Mouse (Mus musculus) lung, embryonic 14.5 days (tissue): ENCODE results near the gene Eng. TPM values are rescaled to one million over a fixed set of nuclear protein-coding genes. Genes with fewer than 3 reads are reported as not detected.

ENCODE experiments used
- ATAC-seq: fragments of 200-750 bp; cut with Nextera tagmentation; 2 replicates; pipeline ENCODE4 v1.8.0; 2017; ENCODE audit warnings: mild to moderate bottlenecking, moderate TSS enrichment, moderate library complexity; ENCODE audit not compliant: insufficient read depth
- DNase-seq: peaks from one replicate; pipeline ENCODE4 v3.0.0-alpha.2; 2015
- H3K27ac ChIP-seq: fragments of 300-500 bp; sonication (generic); 2 replicates; pipeline ENCODE4 v1.5.1; 2014; ENCODE audit warnings: low read depth, mild to moderate bottlenecking, moderate library complexity
- H3K27me3 ChIP-seq: fragments of 300-500 bp; sonication (generic); 2 replicates; pipeline ENCODE4 v1.6.1; 2014; ENCODE audit warnings: low read length, control low read depth; ENCODE audit not compliant: insufficient read depth
- H3K36me3 ChIP-seq: fragments of 300-500 bp; sonication (generic); 2 replicates; pipeline ENCODE4 v1.6.1; 2014; ENCODE audit warnings: control low read depth; ENCODE audit not compliant: insufficient read depth
- H3K4me1 ChIP-seq: fragments of 300-500 bp; sonication (generic); 2 replicates; pipeline ENCODE4 v1.6.1; 2014; ENCODE audit warnings: antibody characterized with exemption, control low read depth; ENCODE audit not compliant: insufficient read depth
- H3K4me2 ChIP-seq: fragments of 300-500 bp; sonication (generic); 2 replicates; pipeline ENCODE4 v1.6.1; 2014; ENCODE audit warnings: mild to moderate bottlenecking
- H3K4me3 ChIP-seq: fragments of 300-500 bp; sonication (generic); 2 replicates; pipeline ENCODE4 v1.5.1; 2014; ENCODE audit warnings: low read depth, low read length
- H3K9ac ChIP-seq: fragments of 300-500 bp; sonication (generic); 2 replicates; pipeline ENCODE4 v1.6.1; 2014
- H3K9me3 ChIP-seq: fragments of 300-500 bp; sonication (generic); 2 replicates; pipeline ENCODE4 v1.6.1; 2016; ENCODE audit warnings: low read depth, low read length, control low read depth
- CTCF ChIP-seq: IDR thresholded peaks from 2 replicates; pipeline ENCODE4 v1.5.1; 2016; ENCODE audit warnings: antibody characterized with exemption, low read depth
- WGBS: fragments of 180-500 bp; shearing (Covaris S2); extraction: QIAGEN DNeasy Blood & Tissue Kit; methylation state at CpG from one replicate; pipeline ENCODE4 v1.1.7; 2014; 5-methylcytosine and 5-hydroxymethylcytosine counted together
- polyA plus RNA-seq: library from polyadenylated mRNA; unstranded; fragments of >200 nt; fragmentation: Nextera tagmentation; extraction: Ambion mirVana; gene quantifications from 2 replicates; pipeline ENCODE4 v1.2.1, GENCODE M21; 2014

Gene Eng
- polyA plus RNA-seq, 1 experiment from 2014 or later, result 98.5 TPM

DNA sequence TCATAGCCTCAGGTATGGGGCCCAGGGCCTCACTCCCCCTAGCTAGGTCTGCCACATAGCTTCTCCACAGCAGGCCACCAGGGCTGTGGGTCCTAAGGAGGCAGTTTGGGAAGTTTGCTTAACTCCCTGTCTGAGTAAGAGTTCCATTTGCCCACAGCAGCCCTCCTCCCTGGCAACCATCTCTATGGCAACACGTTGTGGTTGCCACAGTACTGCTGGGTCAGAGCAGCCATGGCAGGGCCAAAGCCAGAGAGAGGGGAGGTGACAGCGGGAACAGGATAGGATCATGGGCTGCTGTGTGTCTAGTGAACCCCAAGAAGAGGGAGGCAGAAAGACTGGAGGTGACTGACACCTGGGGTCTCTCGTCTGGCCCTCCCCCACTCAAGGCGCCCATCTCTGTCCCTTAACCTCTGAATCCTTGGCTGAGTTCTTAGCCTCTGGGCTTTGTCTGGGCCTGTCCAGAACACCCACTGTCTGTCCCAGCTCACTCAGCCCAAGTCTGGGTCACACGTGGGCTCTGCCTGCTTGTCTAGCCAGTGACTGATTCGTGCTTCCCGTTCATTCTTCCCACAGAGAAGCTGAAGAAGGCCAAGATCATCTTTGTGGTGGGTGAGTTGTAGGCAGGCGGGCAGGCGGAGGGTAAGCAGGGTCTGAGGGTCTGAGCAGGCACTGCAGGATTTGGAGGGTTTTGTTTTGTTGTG, 17.0 kb upstream of the Eng start:
- peaks cover 13% of the 10 kb centered on the region; the same call in 1 of the 2 replicates for H3K4me1 ChIP-seq
- peak; percentile 21; the same call in 1 of the 2 replicates for TF ChIP-seq CTCF
- no peak overlapping the region for H3K27ac ChIP-seq
- peak overlapping the region; percentile 13; the same call in 1 of the 2 replicates for H3K4me2 ChIP-seq
- H3K36me3 ChIP-seq, result no peaks in the 10 kb centered on the region
- no peaks in the 10 kb centered on the region for H3K27me3 ChIP-seq
- no peaks in the 10 kb centered on the region for H3K9me3 ChIP-seq
- 41% methylated on average over 9 of the region's 9 CpGs for WGBS
- ATAC-seq, result peak; percentile 35
- no peak overlapping the region for H3K9ac ChIP-seq
- DNase-seq, result peak; percentile 87
- H3K4me3 ChIP-seq, result no peak overlapping the region

DNA sequence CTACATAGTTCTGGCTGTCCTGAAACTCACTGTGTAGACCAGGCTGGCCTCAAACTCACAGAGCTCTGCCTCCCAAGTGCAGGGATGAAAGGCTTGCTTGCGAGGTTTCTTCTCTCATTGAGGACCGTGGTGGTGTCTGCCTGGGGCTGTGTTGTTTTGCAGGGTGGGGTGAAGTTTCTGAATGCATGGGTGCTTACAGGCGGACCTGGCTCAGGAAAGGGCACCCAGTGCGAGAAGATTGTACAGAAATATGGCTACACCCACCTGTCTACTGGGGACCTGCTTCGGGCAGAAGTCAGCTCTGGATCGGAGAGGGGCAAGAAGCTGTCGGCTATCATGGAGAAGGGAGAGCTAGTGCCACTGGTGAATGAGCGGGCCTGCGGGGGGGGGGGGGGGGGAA, 16.4 kb upstream of the Eng start:
- 78% methylated on average over 8 of the region's 9 CpGs for WGBS
- no peak overlapping the region for H3K9ac ChIP-seq
- TF ChIP-seq CTCF, result no peak
- no peak overlapping the region for H3K4me3 ChIP-seq
- H3K27me3 ChIP-seq, result no peaks in the 10 kb centered on the region
- H3K4me2 ChIP-seq, result no peak overlapping the region
- ATAC-seq (no peak), DNase-seq (no peak)
- no peaks in the 10 kb centered on the region for H3K9me3 ChIP-seq
- peaks cover 11% of the 10 kb centered on the region; the same call in 1 of the 2 replicates for H3K4me1 ChIP-seq
- no peak overlapping the region for H3K27ac ChIP-seq
- H3K36me3 ChIP-seq, result no peaks in the 10 kb centered on the region

DNA sequence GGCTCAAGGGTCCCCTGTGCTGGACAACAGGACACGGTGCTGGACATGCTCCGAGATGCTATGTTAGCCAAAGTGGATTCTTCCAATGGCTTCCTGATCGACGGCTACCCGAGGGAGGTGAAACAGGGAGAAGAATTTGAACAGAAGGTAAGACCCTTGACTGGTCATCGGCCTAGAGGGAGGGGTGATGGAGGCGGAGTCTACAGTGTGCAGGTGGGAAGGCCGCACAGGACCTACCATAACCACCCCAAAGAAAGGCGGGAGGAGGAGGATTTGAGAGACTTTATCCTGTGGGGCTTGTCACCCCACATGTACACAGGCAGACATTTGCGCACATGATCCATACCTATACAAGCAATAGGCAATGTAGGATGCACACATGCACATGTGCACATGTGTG, 15.3 kb upstream of the Eng start:
- 86% methylated on average over 10 of the region's 10 CpGs for WGBS
- Histone ChIP-seq H3K4me3 (no peak overlapping the region), H3K4me1 (peaks cover under 1% of the 10 kb centered on the region; the same call in 1 of the 2 replicates), H3K27ac (no peak overlapping the region), H3K36me3 (no peaks in the 10 kb centered on the region), H3K9me3 (no peaks in the 10 kb centered on the region), H3K9ac (no peak overlapping the region), H3K4me2 (no peak overlapping the region), H3K27me3 (no peaks in the 10 kb centered on the region)
- ATAC-seq (no peak), DNase-seq (no peak)
- TF ChIP-seq CTCF, result no peak

DNA sequence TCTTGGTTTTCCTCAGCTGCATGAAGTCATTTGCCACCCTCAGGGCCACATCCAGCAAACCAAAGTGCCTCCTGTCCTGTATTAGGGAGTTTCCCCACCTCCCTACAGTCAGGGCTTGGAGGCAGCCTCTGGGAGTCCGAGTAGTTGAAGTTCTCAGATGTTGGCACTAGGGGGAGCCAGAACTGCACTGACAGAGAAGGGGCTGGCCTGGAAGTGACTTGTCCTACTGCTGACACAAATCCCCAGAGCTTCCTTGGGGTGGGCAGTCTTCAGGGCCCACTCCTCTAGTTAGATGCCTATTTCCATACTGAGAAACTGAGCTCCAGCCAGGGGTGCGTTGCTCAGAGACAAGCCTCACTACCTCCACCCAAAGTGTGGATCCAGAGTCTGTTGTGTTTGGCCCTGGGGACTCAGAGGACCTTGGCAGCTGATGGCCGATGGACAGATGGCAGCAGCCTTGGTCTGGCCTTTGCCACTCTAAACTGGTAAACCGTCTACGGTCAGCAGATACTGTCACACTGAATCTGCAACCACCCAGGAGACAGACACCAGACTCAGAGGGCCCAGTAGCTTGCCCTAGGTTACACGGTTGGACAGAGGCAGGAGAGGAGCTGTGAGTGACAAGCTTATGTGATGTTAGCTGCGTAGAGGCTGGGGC, 14.5 kb upstream of the Eng start:
- Histone ChIP-seq H3K27me3 (no peaks in the 10 kb centered on the region), H3K36me3 (no peaks in the 10 kb centered on the region), H3K9me3 (no peaks in the 10 kb centered on the region), H3K4me1 (no peaks in the 10 kb centered on the region), H3K4me3 (no peak overlapping the region), H3K9ac (no peak overlapping the region), H3K4me2 (no peak overlapping the region), H3K27ac (0 out of 2 replicates have a peak overlapping the region, but pooled peaks have one; percentile 9)
- peak; percentile 93 for DNase-seq
- WGBS, result 46% methylated on average over 7 of the region's 7 CpGs
- peak; percentile 65; the same call in 1 of the 2 replicates for ATAC-seq
- peak; percentile 96 for TF ChIP-seq CTCF

DNA sequence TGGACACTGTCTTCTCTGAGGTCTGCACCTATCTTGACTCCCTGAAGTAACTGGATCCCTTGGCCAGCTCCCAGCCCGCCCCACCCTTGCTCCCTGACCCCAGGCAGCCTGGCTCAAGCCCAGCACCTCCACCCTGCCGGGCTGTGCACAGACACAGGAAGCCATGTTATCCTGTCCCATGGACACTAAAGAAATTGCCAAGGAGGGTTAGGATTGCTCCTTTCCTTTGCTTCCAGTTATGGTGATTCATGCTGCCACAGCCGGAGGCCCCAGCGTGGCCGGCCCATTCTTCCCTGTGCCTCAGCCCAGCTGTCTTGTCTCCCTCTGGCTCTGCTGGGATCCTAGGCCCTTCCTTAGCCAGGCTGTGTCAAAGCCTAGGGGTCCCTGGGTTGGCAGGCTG, 12.7 kb upstream of the Eng start:
- Histone ChIP-seq H3K4me3 (no peak overlapping the region), H3K4me2 (no peak overlapping the region), H3K36me3 (no peaks in the 10 kb centered on the region), H3K27ac (peak overlapping the region; percentile 59), H3K4me1 (peaks cover 6% of the 10 kb centered on the region), H3K27me3 (no peaks in the 10 kb centered on the region), H3K9ac (0 out of 2 replicates have a peak overlapping the region, but pooled peaks have one; percentile 10), H3K9me3 (no peaks in the 10 kb centered on the region)
- DNase-seq (no peak), ATAC-seq (no peak)
- 61% methylated on average over 5 of the region's 5 CpGs for WGBS
- TF ChIP-seq CTCF, result no peak

DNA sequence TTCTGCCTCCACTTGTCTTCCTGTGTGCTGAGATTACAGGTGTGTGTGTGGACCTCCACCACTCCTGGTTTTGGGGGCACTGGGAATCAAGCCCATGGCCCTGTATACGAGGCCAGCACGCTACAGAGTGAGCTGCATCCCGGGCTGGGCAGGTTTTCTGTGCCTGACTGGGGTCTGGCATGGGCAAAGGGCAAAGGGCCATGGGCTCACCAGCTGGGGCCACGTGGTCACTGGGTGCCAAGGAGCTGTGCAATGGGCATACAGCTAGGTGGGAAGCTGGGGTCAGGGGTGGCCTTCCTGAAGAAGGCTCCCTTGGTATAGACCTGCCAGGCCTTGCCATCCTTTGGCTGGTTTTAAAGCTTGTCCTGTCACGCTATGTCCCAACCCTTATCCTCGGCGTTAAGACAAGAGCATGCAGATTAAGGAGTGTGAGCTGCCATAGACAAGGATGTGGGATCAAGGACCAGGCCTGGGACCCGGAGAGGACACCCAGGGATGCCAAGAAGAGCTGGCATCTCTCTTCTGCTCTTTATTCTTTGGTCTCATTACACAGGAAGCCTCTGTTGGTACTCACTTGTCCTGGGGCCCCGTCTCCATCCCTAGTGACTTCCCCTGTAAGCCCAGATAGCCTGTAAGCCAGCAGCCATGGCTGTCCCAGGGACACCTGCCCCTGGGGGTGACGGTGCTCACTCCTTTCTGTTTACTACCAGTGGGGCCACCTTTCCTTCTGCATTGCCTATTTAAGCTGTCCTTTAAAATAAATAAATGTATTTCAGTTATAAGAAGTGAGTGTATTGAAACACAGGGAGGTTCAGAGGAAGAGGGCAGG, 11.9 kb upstream of the Eng start:
- 76% methylated on average over 10 of the region's 10 CpGs for WGBS
- H3K4me3 ChIP-seq, result no peak overlapping the region
- peak overlapping the region; percentile 61; the same call in 1 of the 2 replicates for H3K27ac ChIP-seq
- peaks cover 6% of the 10 kb centered on the region for H3K4me1 ChIP-seq
- no peak overlapping the region for H3K4me2 ChIP-seq
- no peak overlapping the region for H3K9ac ChIP-seq
- no peak for TF ChIP-seq CTCF
- DNase-seq, result no peak
- H3K36me3 ChIP-seq, result no peaks in the 10 kb centered on the region
- ATAC-seq, result no peak
- H3K27me3 ChIP-seq, result no peaks in the 10 kb centered on the region
- H3K9me3 ChIP-seq, result no peaks in the 10 kb centered on the region
